Mouse (Mus musculus): Measurements from ENCODE around the gene Ppp1r16b.

DNA sequence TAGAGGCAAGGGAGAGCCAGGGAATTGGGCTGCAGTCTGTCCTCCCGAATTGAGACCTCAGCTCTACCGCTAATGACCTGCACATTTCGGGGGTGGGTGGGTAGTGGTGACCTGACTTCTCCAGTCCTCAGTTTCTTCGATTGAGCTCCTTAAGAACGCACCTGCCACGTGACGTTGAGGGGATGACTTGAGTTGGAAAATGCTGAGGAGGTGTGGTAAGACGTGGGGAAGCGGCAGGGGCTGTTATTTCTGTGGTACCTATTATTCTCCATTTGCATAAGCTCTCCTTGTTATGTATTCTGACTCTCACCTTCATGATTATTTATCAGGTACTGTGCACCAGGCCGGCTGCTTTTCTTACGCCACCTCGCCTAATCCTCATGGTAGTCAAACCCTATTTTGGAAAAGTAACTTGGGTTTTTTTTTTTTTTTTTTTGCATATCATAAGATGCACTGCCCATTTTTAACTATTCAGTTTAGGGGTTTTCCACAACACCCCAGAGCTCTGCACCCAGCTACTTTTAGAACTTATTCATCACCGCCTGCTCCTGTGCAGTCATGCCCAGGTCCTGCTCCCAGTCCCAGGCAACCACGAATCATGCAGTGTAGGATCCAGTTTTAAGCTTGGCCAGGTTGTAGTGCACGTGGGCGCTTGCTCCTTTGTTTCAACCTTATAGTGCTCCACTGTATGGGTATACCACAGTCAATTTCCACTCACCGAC, 35.5 kb downstream of the Ppp1r16b start:
- TF ChIP-seq USF1 (IDR thresholded peaks at IDR 0.05; ENCODE audit: low read depth, low read length) (no peak), RAD21 (IDR thresholded peaks at IDR 0.05; ENCODE audit: low read depth, low read length) (no peak), CTCF (IDR thresholded peaks at IDR 0.05 in 2 of 3, conservative IDR thresholded peaks at IDR 0.05 in 1 of 3; ENCODE audit: control insufficient read depth in 1 of 3, insufficient read depth in 1 of 3, low read depth in 2 of 3, low read length in 3 of 3, poor library complexity in 1 of 3, severe bottlenecking in 1 of 3) (no peak), ZKSCAN1 (IDR thresholded peaks at IDR 0.05; ENCODE audit: low read depth, low read length) (no peak), POLR2AphosphoS5 (IDR thresholded peaks at IDR 0.05; ENCODE audit: borderline replicate concordance, low read depth, low read length) (no peak), ZC3H11A (IDR thresholded peaks at IDR 0.05; ENCODE audit: low read depth, low read length) (no peak), POLR2A (IDR thresholded peaks at IDR 0.05; ENCODE audit: control insufficient read depth in 1 of 2, insufficient read depth in 1 of 2, low read depth in 1 of 2, low read length in 2 of 2, poor library complexity in 1 of 2) (no peak), MXI1 (IDR thresholded peaks at IDR 0.05; ENCODE audit: low read depth, low read length) (no peak)
